Mouse (Mus musculus): ENCODE results near the gene Gm13695. TPM values are rescaled to one million over a fixed set of nuclear protein-coding genes. Genes with fewer than 3 reads are reported as not detected.

The Gm13695 gene
- polyA plus RNA-seq (2012; rRNA removed; ENCODE audit: low replicate concordance): not detected in 2 replicates

DNA sequence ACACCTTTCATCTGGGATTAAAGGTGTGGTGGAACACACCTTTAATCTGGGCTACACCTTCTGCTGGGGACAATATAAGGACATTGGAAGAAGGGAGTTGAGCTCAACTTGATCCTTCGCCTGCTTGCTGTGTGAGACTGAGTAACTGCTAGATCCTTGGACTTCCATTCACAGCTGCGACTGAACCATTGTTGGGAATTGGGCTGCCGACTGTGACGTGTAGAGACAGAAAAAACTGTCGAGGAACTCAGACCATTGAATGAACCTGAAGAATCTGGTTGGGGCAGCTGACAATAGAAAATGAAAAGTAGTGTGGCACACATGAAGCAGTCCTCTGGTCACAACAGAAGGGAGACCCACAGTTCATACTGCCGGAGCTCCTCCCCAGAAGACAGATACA lies at the start of gene Gm13695:
Gene Gm13695, plus strand, starts transcription at position 301 of the 400 bp plus-strand sequence.

DNA sequence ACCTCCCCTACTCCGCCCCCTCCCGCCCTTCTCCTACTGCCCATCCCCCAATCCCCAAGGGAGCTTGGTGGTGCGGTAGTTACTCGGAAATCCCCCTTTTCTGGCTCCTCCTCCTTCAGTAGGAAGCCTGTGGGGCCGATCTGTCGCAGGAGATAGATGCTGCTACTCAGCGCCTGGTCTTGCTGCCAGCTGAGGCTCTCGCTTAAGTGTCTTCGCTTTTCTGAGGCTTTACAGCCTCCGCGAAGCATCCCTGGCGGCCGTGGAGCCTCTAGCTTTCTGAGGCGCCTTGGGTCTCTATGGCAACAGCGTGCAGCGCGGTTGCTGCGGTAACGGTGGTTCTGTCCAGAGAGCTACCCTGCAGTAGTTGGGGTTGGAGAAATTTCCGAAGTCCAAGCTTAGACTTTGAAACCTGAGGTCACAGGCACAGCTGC lies 26.2 kb upstream of the Gm13695 start, which contains the start of gene Zswim2:
Gene Zswim2, minus strand, starts transcription at position 298 of the 431 bp plus-strand sequence.

DNA sequence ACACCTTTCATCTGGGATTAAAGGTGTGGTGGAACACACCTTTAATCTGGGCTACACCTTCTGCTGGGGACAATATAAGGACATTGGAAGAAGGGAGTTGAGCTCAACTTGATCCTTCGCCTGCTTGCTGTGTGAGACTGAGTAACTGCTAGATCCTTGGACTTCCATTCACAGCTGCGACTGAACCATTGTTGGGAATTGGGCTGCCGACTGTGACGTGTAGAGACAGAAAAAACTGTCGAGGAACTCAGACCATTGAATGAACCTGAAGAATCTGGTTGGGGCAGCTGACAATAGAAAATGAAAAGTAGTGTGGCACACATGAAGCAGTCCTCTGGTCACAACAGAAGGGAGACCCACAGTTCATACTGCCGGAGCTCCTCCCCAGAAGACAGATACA lies 11.7 kb upstream of the Gm13695 start, which contains the start of gene Gm13698:
Gene Gm13698, plus strand, starts transcription at position 301 of the 400 bp plus-strand sequence.

DNA sequence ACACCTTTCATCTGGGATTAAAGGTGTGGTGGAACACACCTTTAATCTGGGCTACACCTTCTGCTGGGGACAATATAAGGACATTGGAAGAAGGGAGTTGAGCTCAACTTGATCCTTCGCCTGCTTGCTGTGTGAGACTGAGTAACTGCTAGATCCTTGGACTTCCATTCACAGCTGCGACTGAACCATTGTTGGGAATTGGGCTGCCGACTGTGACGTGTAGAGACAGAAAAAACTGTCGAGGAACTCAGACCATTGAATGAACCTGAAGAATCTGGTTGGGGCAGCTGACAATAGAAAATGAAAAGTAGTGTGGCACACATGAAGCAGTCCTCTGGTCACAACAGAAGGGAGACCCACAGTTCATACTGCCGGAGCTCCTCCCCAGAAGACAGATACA lies 5.9 kb upstream of the Gm13695 start, which contains the start of gene Gm13693:
Gene Gm13693, plus strand, starts transcription at position 301 of the 400 bp plus-strand sequence.

DNA sequence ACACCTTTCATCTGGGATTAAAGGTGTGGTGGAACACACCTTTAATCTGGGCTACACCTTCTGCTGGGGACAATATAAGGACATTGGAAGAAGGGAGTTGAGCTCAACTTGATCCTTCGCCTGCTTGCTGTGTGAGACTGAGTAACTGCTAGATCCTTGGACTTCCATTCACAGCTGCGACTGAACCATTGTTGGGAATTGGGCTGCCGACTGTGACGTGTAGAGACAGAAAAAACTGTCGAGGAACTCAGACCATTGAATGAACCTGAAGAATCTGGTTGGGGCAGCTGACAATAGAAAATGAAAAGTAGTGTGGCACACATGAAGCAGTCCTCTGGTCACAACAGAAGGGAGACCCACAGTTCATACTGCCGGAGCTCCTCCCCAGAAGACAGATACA lies 5.7 kb downstream of the Gm13695 start, which contains the start of gene Gm13696:
Gene Gm13696, plus strand, starts transcription at position 301 of the 400 bp plus-strand sequence.

GRCm38 (mm10) chr2:83978633-83979032 lies 11.5 kb downstream of the Gm13695 start, which contains the start of gene Gm13694:
Gene Gm13694, plus strand, starts transcription at chr2:83978933.

DNA sequence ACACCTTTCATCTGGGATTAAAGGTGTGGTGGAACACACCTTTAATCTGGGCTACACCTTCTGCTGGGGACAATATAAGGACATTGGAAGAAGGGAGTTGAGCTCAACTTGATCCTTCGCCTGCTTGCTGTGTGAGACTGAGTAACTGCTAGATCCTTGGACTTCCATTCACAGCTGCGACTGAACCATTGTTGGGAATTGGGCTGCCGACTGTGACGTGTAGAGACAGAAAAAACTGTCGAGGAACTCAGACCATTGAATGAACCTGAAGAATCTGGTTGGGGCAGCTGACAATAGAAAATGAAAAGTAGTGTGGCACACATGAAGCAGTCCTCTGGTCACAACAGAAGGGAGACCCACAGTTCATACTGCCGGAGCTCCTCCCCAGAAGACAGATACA lies 17.3 kb downstream of the Gm13695 start, which contains the start of gene Gm13697:
Gene Gm13697, plus strand, starts transcription at position 301 of the 400 bp plus-strand sequence.

DNA sequence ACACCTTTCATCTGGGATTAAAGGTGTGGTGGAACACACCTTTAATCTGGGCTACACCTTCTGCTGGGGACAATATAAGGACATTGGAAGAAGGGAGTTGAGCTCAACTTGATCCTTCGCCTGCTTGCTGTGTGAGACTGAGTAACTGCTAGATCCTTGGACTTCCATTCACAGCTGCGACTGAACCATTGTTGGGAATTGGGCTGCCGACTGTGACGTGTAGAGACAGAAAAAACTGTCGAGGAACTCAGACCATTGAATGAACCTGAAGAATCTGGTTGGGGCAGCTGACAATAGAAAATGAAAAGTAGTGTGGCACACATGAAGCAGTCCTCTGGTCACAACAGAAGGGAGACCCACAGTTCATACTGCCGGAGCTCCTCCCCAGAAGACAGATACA lies 23.1 kb downstream of the Gm13695 start, which contains the start of gene Gm13691:
Gene Gm13691, plus strand, starts transcription at position 301 of the 400 bp plus-strand sequence.

Other genes with a start within 250 kb of the Gm13695 start
- 18.5 and 45.7 TPM in 2 replicates for gene Itgav, start 242.9 kb upstream of the Gm13695 start, polyA plus RNA-seq (2012; rRNA removed; ENCODE audit: low replicate concordance)
- gene Fam171b, start 154.7 kb upstream of the Gm13695 start, polyA plus RNA-seq (2012; rRNA removed; ENCODE audit: low replicate concordance): 1.1 and 3.3 TPM in 2 replicates
- not detected in 2 replicates for gene Zswim2, start 26.1 kb upstream of the Gm13695 start, polyA plus RNA-seq (2012; rRNA removed; ENCODE audit: low replicate concordance)
- not detected in 2 replicates for gene Gm13698, start 11.6 kb upstream of the Gm13695 start, polyA plus RNA-seq (2012; rRNA removed; ENCODE audit: low replicate concordance)
- not detected in 2 replicates for gene Gm13693, start 5.8 kb upstream of the Gm13695 start, polyA plus RNA-seq (2012; rRNA removed; ENCODE audit: low replicate concordance)
- not detected in 2 replicates for gene Gm13696, start 5.8 kb downstream of the Gm13695 start, polyA plus RNA-seq (2012; rRNA removed; ENCODE audit: low replicate concordance)
- gene Gm13694, start 11.6 kb downstream of the Gm13695 start, polyA plus RNA-seq (2012; rRNA removed; ENCODE audit: low replicate concordance): not detected in 2 replicates
- gene Gm13697, start 17.4 kb downstream of the Gm13695 start, polyA plus RNA-seq (2012; rRNA removed; ENCODE audit: low replicate concordance): not detected in 2 replicates
- not detected in 2 replicates for gene Gm13691, start 23.2 kb downstream of the Gm13695 start, polyA plus RNA-seq (2012; rRNA removed; ENCODE audit: low replicate concordance)

Measured in subcutaneous adipose tissue, adult 2 months (tissue).